Mouse (Mus musculus): ENCODE data around the gene Nt5dc3. TPM values are rescaled to one million over a fixed set of nuclear protein-coding genes. Genes with fewer than 3 reads are reported as not detected.

Nt5dc3 gene
- polyA plus RNA-seq, 1 experiment, result 13.7 TPM

DNA sequence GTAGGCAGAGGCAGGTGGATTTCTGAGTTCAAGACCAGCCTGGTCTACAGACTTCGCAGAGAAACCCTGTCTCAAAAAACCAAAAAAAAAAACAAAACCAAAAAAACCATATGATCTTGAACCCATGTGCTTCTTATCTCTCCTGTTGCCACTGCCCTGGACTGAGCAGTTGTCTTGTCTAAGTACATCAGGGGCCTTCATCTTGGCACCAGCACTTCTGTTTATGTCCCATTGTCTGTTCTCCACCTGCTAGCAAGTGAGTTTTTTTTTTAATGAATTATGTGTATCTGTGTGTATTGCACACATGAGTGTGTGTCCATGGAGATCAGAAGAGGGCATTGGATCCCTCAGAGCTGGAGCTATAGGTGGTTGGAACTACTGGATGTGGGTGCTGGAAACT is 28.6 kb downstream of the Nt5dc3 start:
- H3K79me2 ChIP-seq (ENCODE audit: control insufficient read depth, insufficient read depth), result peaks cover 72% of the 10 kb centered on the region
- H3ac ChIP-seq (ENCODE audit: control insufficient read depth, insufficient read length, low read depth), result no peak overlapping the region
- no peak overlapping the region for H3K4me3 ChIP-seq (ENCODE audit: insufficient read depth, poor library complexity, severe bottlenecking)
- TF ChIP-seq MYOG (IDR thresholded peaks at IDR 0.05; ENCODE audit: control insufficient read depth, extremely low read depth, insufficient read length), result no peak
- no peak for TF ChIP-seq MYOD1 (IDR thresholded peaks at IDR 0.05; ENCODE audit: control insufficient read depth, insufficient read length, low read depth)
- TF ChIP-seq FOSL1 (IDR thresholded peaks at IDR 0.05; ENCODE audit: insufficient read depth, low read length, poor library complexity, severe bottlenecking), result no peak
- TF ChIP-seq USF1 (IDR thresholded peaks at IDR 0.05; ENCODE audit: low read depth), result no peak
- no peak for TF ChIP-seq CTCF (IDR thresholded peaks at IDR 0.05; ENCODE audit: control insufficient read depth, insufficient read depth, insufficient read length)
- TF ChIP-seq MAX (IDR thresholded peaks at IDR 0.05), result no peak
- TF ChIP-seq CEBPB (IDR thresholded peaks at IDR 0.05; ENCODE audit: low read depth), result no peak
- H3K36me3 ChIP-seq (ENCODE audit: control insufficient read depth, insufficient read depth), result peaks cover 42% of the 10 kb centered on the region
- H3K27me3 ChIP-seq (ENCODE audit: control insufficient read depth, insufficient read depth, insufficient read length), result no peaks in the 10 kb centered on the region
- H3K79me3 ChIP-seq (ENCODE audit: low read depth), result peaks cover 35% of the 10 kb centered on the region

DNA sequence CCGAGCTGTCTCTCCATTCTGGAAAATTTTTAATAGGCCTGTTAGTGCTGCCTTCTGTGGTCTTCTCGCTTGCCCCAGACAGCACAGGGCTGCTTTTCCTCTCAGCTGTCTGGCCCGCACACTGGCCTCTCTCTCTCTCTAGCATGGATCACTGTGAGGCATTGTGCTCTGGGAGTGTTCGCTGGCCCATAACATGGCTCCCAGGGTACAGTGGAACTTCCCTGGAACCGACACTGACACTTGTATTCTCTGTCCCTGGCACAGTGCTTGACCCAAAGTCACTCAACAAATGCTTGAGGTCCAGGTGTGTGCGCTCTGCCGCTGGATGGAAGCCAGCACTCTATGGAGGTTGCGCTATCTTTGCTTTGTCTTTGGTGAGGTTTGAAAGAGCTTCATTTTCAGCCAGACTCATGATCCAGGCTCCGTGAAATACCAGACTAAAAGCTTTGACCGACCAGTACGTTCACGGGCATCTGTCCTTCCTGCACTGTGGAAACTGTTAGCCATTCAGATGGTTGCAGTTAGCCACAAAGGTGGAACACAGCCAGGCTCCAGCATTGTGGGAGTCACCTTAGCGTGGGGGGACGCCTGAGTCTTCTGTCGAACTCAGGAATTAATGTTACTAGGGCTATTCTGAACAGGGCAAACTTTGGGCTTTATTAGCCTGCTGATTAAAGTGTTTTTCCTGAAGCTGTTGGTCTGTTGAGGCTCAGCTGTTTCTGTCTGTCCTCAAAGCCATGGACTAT is 29.4 kb downstream of the Nt5dc3 start:
- no peaks in the 10 kb centered on the region for H3K27me3 ChIP-seq (ENCODE audit: control insufficient read depth, insufficient read depth, insufficient read length)
- H3K4me3 ChIP-seq (ENCODE audit: insufficient read depth, poor library complexity, severe bottlenecking), result no peak overlapping the region
- H3K79me2 ChIP-seq (ENCODE audit: control insufficient read depth, insufficient read depth), result peaks cover 72% of the 10 kb centered on the region
- TF ChIP-seq MAX (IDR thresholded peaks at IDR 0.05) (no peak), MYOD1 (IDR thresholded peaks at IDR 0.05; ENCODE audit: control insufficient read depth, insufficient read length, low read depth) (no peak), MYOG (IDR thresholded peaks at IDR 0.05; ENCODE audit: control insufficient read depth, extremely low read depth, insufficient read length) (no peak), CTCF (IDR thresholded peaks at IDR 0.05; ENCODE audit: control insufficient read depth, insufficient read depth, insufficient read length) (no peak), FOSL1 (IDR thresholded peaks at IDR 0.05; ENCODE audit: insufficient read depth, low read length, poor library complexity, severe bottlenecking) (no peak)
- H3K36me3 ChIP-seq (ENCODE audit: control insufficient read depth, insufficient read depth), result peaks cover 47% of the 10 kb centered on the region
- peaks cover 35% of the 10 kb centered on the region for H3K79me3 ChIP-seq (ENCODE audit: low read depth)
- H3ac ChIP-seq (ENCODE audit: control insufficient read depth, insufficient read length, low read depth), result no peak overlapping the region

DNA sequence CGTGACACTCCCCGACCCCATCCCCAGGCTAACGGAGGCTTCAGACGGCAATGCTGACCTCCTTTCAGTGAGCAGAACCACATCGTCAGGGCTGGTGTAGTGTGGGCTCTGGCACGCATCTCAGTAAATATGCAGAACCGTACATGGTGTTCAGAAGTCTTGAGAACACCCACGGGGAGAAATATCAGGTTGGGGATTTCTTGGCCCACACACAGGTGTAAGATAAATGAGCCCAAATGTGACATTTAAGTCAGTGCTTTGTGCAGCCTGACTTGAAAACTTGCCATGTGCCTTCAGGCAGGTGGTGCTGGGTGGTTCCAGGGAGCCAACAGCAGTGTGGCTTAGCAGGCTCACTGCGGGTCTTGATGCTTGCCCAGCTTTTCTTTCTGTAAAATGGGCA is 31.2 kb downstream of the Nt5dc3 start:
- no peak for TF ChIP-seq MAX (IDR thresholded peaks at IDR 0.05)
- no peak overlapping the region for H3K4me3 ChIP-seq (ENCODE audit: insufficient read depth, poor library complexity, severe bottlenecking)
- peaks cover 24% of the 10 kb centered on the region for H3K79me3 ChIP-seq (ENCODE audit: low read depth)
- no peak overlapping the region for H3ac ChIP-seq (ENCODE audit: control insufficient read depth, insufficient read length, low read depth)
- H3K27me3 ChIP-seq (ENCODE audit: control insufficient read depth, insufficient read depth, insufficient read length), result no peaks in the 10 kb centered on the region
- H3K36me3 ChIP-seq (ENCODE audit: control insufficient read depth, insufficient read depth), result peaks cover 36% of the 10 kb centered on the region
- H3K79me2 ChIP-seq (ENCODE audit: control insufficient read depth, insufficient read depth), result peaks cover 54% of the 10 kb centered on the region

DNA sequence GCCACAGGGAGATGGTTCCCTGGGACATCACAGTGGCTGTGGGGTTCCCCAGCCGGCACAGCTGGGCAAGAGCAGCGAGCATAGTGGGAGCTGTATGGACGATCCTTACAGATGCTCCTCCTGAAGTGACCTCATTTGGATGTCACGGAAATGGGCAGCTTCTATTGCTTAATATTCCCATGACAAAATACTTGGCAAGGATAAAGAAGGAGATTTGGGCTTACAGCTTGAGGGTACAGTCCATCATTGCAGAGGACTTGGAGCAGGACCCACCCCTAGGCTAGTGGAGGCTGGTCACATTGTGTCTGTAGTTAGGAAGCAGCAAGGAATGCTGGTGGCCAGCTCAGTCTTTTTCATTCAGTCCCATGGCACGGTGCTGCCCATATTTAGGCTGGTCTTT is 31.8 kb downstream of the Nt5dc3 start:
- no peaks in the 10 kb centered on the region for H3K27me3 ChIP-seq (ENCODE audit: control insufficient read depth, insufficient read depth, insufficient read length)
- H3K79me2 ChIP-seq (ENCODE audit: control insufficient read depth, insufficient read depth), result peaks cover 48% of the 10 kb centered on the region
- peaks cover 23% of the 10 kb centered on the region for H3K79me3 ChIP-seq (ENCODE audit: low read depth)
- TF ChIP-seq FOSL1 (IDR thresholded peaks at IDR 0.05; ENCODE audit: insufficient read depth, low read length, poor library complexity, severe bottlenecking) (no peak), CTCF (IDR thresholded peaks at IDR 0.05; ENCODE audit: control insufficient read depth, insufficient read depth, insufficient read length) (no peak), MAX (IDR thresholded peaks at IDR 0.05) (no peak), MYOD1 (IDR thresholded peaks at IDR 0.05; ENCODE audit: control insufficient read depth, insufficient read length, low read depth) (no peak), MYOG (IDR thresholded peaks at IDR 0.05; ENCODE audit: control insufficient read depth, extremely low read depth, insufficient read length) (no peak), CEBPB (IDR thresholded peaks at IDR 0.05; ENCODE audit: low read depth) (no peak), USF1 (IDR thresholded peaks at IDR 0.05; ENCODE audit: low read depth) (no peak)
- H3ac ChIP-seq (ENCODE audit: control insufficient read depth, insufficient read length, low read depth), result no peak overlapping the region
- peaks cover 35% of the 10 kb centered on the region for H3K36me3 ChIP-seq (ENCODE audit: control insufficient read depth, insufficient read depth)
- no peak overlapping the region for H3K4me3 ChIP-seq (ENCODE audit: insufficient read depth, poor library complexity, severe bottlenecking)

DNA sequence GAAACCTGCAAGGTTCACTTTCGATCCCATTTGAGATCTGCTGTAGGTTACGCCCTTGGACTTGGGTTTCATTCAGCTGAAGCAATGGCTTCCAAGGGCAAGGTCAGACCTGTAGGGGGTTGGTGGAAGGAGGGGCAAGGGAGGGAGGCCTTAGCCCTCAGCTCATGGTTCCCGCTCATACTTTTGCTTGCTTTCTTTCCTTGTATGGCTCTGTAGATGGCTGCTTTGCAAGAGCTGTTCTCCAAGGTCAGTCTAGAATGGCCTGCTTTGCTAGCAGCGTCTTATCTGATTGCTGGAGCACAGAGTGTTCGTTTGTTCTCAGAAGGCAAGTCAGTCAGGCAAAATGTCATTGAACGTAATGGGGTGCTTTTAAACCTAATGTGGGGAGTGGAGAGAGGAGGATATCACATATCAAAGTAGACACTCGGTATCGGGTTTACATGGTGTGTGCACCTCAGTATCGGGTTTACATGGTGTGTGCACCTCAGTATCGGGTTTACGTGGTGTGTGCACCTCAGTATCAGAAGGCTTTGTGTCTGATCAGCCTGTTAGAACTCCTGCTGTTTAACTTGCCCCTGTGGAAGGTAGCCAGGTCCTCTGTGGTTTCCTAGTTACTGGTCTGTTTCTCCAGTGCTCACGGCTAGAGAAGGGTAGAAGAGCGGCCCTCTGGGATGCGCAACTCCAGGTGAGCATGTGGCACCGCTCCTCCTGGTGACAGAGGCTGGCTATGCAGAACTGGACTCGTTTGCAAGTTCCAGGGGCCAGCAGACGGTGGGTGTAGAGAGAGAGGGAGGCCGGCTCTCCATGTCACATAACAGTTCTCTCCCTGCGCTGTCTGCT is 35.7 kb downstream of the Nt5dc3 start:
- TF ChIP-seq MYOD1 (IDR thresholded peaks at IDR 0.05; ENCODE audit: control insufficient read depth, insufficient read length, low read depth) (no peak), CTCF (IDR thresholded peaks at IDR 0.05; ENCODE audit: control insufficient read depth, insufficient read depth, insufficient read length) (no peak), MYOG (IDR thresholded peaks at IDR 0.05; ENCODE audit: control insufficient read depth, extremely low read depth, insufficient read length) (no peak), MAX (IDR thresholded peaks at IDR 0.05) (no peak), USF1 (IDR thresholded peaks at IDR 0.05; ENCODE audit: low read depth) (no peak), CEBPB (IDR thresholded peaks at IDR 0.05; ENCODE audit: low read depth) (no peak), FOSL1 (IDR thresholded peaks at IDR 0.05; ENCODE audit: insufficient read depth, low read length, poor library complexity, severe bottlenecking) (no peak)
- Histone ChIP-seq H3K36me3 (ENCODE audit: control insufficient read depth, insufficient read depth) (peaks cover 28% of the 10 kb centered on the region), H3K79me3 (ENCODE audit: low read depth) (peaks cover 7% of the 10 kb centered on the region), H3ac (ENCODE audit: control insufficient read depth, insufficient read length, low read depth) (no peak overlapping the region), H3K4me3 (ENCODE audit: insufficient read depth, poor library complexity, severe bottlenecking) (no peak overlapping the region), H3K79me2 (ENCODE audit: control insufficient read depth, insufficient read depth) (peaks cover 19% of the 10 kb centered on the region), H3K27me3 (ENCODE audit: control insufficient read depth, insufficient read depth, insufficient read length) (no peaks in the 10 kb centered on the region)
